Mouse (Mus musculus): Measurements from ENCODE around the gene Anxa2.

Anxa2 gene

DNA sequence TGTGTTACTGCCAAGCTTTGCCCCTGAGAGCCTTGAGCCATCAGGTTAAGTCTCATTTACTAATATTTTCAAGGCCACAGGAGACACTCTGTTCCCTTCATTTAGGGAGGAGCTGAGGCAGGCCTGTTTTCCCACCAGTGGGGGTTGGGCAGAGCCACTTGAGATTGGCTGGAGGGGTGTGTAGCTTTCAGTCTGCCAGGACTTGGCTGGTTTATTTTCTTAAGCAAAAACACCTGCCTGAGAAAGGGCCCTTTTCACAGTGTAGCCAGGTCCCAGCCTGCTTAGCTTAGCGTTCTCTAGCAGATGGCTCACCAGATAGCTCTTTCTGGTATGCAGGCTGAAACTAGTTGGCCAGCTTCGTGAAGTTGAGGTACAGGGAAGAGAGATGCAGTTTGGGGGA, 5.6 kb downstream of the Anxa2 start:
- peak; percentile 86 for DNase-seq (ENCODE audit: low read depth)

DNA sequence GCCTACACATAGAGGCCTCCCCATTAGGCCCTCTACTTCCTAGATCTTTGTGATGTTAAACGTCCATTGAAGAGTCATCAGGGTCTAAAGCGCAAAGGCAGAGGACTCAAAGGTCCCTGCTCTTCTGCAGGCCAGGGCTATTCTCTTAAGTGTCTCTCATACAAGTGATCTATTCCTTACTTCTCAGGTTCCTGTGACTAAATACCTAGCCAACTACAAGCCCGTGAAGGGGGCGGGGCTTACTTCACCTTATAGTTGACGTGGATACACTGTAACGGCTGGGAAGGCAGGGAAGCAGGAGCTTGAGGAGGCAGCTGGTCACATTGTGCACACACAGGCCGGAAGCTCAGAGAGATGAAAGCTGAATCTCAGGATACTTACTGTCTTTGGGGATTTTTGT, 6.5 kb downstream of the Anxa2 start:
- DNase-seq (ENCODE audit: low read depth), result no peak

DNA sequence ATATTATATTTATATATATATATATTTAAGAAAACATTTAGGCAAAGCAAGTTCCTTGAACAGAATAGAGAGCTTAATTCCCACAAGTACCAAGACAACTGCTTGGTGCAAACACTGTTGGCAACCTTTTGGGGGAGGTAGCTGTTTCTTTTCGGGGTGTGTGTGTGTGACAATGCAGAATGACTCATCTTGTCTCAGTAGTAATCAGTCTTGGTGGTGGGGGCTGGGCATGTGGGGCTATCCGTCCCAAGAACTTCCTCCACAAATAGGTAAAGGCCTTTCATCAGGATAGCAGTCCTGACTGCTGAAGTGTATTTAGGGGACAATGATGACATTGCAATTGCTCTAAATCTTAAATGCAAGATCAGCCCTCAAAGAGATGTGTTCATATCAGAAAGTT, 9.6 kb downstream of the Anxa2 start:
- no peak for DNase-seq (ENCODE audit: low read depth)

DNA sequence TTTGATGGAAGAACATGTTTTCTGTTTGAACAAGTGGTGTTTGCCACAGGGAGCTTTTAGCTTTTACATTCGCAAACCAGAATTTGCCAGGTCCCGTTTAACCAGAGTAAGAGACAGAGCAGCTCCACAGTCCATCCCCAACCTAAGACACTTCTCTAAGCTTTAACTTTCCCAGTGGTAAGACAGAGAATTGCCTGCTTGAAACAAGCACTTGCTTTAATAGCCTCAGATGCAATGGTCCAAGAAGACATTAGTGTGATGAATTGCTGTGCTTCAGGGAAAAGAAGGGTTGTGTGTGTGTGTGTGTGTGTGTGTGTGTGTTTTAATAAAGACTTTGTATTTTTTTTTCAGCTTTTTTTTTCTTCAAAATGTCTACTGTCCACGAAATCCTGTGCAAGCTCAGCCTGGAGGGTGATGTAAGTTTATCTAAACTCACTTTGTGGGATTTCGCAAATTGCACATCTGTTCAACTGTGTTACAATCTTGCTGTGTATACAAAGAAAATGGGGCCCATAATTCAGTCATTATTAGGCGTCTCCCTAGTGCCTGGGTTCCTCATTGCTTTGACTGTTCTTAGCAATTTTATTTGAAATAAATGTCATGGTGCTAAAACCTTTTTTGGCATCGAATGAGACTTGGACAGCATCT, 10.8 kb downstream of the Anxa2 start:
- DNase-seq (ENCODE audit: low read depth), result peak; percentile 61

DNA sequence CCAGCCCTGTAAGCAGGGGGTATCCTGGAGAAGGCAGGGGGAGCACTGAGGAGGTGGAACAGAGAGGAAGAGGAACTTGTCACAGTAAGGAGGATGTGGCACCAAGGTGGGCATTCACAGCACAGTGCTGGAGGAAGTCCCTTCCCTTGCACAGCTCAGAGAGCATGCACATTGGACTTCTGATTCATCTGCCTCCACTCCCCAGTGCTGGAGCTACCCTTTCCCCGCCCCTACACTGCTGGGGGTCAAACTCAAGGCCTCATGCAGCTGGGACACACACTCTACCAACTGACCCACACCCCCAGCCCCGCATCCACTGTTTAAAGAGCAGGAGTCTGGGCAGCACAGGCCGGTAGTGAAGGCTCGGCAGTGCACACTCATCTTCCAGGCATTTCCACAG, 12.7 kb downstream of the Anxa2 start:
- peak; percentile 83 for DNase-seq (ENCODE audit: low read depth)

DNA sequence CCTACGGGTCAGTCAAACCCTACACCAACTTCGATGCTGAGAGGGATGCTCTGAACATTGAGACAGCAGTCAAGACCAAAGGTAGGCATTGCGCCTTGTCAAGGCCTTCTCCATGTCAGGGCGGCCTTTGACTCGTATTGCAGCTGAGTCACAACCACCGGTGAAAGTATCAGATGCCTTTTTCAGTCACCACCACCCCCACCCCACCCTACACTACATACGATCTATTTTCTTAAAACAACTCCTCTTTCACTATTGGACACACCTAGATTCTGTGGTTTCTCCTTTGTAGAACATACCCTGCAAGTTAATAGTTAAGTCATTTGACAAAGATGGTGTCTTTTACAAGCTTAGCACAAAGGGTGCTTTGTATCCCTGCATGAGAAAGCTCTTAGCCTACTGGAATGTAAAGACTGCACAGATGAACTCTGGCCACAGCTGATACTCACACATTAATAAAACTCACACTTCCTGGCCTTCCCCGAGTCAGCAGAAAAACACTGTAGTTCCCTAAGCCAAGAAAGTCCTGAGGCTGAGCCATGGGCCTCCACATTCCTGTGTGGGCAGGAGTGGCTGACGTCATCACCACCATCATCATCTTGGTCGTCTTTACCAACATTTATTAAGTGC, 14.0 kb downstream of the Anxa2 start:
- DNase-seq (ENCODE audit: low read depth), result peak; percentile 85

DNA sequence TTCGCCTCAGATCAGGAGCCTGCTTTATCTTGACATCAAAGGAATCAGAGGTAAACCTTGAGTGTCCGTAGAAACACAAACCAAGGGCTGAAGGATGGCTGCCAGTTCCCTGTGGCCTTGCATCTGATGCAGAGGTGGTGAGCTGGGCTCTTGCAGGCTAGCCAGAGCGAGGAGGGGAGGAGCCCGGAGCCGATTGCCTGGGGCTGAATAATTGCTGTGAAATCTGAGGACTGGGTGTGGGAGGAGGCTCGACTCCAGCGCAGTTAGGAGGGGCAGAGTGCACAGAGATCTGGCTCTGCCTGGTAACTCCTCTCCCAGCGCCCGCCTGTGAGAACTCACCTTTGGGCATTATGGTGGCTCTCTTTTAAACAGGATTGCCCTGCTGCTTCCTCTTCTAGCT, 15.6 kb downstream of the Anxa2 start:
- peak; percentile 92 for DNase-seq (ENCODE audit: low read depth)

DNA sequence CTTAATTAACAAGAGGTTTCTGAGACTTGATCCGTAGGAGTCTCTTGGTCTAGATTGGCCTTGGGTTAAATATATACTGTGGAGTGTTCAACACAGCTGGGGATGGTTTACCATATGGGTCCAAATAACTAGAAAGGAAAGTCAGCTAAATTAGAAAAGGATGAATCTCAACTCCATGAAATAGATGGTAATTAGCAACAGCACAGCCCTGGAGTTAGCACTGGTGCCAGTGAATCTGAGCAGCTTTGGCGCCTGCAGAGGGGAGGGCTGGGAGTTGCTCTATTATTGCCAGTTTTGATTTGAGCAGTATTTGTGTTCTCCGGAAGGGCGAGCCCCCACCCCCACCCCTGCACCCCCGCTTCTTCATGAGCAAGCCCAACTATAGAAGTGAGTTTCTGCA, 16.9 kb downstream of the Anxa2 start:
- DNase-seq (ENCODE audit: low read depth), result no peak

DNA sequence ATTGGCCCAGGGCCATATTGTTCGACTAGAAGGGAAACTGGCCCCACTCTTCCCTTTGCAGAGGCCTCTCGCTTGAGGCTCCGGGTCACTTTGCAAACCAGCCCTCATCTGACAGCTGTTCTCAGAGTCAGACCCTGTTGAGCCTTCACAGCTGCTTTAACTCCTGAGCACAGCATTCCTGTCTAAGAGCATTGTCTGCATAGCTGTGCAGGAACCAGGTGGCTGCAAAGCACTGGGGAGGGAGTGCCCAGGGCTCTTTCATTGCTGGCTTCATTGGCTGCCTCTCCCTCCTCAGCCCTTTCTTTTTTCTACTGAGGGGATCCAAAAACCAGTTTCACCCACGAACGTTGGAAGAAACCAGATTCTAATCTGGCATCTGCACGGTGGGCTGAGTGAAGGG, 17.5 kb downstream of the Anxa2 start:
- DNase-seq (ENCODE audit: low read depth), result no peak

DNA sequence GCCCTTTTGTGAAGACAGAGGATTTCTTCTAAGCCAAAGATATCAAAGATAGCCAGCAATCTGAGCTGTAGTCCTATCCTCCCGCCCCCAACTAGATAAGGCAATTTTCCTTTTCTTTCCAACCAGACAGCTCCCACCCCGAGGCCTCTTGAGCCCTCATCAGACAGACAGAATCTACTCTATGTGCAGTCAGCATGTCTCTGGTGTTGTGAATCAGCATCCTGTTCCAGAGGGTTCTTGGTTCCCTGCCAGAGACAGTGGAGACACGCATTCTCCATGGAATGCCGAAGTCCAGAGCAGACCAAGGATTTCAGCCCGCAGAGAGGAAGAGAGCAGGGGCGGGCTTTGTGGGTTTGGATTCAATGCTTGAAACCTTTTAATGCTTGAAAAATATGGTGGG, 19.3 kb downstream of the Anxa2 start:
- DNase-seq (ENCODE audit: low read depth), result peak; percentile 98

DNA sequence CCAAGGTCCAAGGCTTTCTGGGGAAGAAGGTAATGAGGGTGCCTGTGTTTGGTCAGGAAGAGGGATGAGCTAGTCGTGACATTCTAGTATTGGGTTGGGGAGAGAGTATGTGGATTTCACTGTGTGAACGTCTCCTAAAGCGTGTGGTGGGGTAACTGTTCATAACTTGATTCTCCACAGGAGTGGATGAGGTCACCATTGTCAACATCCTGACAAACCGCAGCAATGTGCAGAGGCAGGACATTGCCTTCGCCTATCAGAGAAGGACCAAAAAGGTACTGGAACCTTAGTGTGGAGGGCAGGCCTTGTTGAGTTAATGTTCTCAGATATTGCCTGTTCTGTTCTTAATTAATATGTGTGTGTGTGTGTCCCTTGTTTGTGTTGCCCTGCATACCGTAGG, 22.5 kb downstream of the Anxa2 start:
- no peak for DNase-seq (ENCODE audit: low read depth)

DNA sequence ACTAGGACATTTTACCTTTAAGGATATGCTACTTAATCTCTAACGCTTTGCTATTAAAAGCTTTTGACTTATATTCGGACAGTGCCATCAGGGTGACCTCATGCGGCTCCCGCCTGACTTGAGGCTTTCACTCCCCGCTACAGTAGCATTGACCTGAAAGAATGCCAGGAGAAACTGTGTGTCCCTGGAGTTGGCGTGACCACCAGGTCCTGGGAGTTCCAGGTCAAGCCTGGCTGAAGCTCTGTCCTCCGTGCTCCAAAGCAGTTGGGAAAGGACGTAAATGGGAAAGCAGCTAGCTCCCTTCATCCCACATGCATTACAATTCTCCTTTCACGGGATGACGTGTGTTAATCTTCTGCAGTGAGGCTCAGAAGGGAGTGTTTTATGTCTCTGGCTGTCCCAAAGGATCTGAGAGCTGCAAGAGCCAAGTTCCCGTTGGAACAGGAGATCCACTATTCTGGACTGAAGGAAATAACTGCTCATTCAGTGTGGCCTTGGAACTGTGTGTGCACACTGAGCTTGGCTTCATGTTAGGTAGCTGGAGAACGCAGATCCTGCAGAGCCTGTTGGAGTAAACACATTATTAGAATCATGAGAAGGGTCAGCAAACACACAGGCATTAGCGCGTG, 23.9 kb downstream of the Anxa2 start:
- peak; percentile 48 for DNase-seq (ENCODE audit: low read depth)

DNA sequence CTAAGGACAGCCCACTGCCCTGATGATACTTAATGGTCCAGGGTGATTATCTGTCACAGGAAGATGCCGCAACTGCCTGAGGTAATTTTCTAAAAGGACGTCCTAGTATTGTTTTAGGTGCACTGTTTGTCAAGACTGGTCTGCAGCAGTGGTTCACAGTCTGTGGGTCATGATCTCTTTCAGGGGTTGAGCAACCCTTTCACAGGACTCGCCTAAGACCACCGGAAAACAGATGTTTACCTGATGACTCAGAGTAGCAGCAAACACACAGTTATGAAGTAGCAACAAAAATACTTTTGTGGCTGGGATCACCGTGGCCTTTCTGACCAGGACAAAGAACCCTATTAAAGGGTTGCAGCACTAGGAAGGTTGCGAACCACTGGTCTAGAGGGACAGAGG, 24.4 kb downstream of the Anxa2 start:
- DNase-seq (ENCODE audit: low read depth), result peak; percentile 23

DNA sequence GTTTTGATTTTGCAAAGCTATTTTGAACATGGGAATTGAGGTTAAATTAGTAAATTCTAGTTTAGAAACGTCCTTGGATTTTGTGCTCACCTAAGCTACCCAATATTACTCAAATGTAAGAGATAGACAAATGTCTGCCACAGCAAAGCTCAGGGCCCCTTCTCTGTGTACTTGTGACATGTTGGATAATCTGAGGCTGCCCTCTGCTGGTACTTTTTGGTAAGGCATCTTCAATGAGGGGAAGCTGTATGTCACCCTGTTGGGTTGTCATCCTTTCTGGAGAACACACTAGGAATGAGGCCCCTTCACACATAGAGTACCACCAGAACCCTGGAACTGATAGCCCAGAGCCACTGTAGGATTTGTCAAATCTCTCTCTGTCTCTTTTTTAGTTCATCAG, 26.9 kb downstream of the Anxa2 start:
- DNase-seq (ENCODE audit: low read depth), result peak; percentile 90

DNA sequence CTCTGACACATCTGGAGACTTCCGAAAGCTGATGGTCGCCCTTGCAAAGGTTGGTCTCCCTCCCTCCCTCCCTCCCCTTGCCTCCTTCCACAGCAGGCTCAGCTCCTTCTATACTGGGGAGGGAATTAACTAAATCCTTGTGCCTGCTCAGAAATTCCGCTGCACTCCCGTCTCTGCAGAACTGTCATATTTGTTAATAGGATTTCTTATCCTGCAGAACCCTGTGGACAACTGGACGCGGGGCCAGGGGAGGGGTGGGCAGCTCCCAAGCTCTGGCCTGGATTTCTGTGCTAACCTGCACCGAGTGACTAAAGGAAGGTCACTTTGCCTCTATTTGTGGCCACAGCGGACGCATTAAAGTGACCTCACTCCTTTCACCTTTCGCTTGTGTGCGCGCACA, 30.4 kb downstream of the Anxa2 start:
- no peak for DNase-seq (ENCODE audit: low read depth)

DNA sequence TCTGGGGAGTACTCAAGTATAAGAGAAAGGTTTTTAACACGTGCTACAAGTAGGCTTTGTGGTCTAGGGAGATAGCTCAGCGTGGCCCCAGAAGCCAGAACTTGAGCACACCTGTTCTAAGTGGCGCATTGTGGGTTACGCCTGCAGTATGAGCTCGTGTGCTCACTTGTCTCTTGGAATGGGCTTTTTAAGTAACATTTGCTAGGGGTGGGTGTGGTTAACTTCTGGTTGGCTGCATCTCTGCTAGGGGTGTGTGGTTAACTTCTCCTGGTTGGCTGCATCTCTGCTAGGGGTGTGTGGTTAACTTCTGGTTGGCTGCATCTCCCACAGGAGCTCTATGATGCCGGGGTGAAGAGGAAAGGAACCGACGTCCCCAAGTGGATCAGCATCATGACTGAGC, 32.7 kb downstream of the Anxa2 start:
- no peak for DNase-seq (ENCODE audit: low read depth)

DNA sequence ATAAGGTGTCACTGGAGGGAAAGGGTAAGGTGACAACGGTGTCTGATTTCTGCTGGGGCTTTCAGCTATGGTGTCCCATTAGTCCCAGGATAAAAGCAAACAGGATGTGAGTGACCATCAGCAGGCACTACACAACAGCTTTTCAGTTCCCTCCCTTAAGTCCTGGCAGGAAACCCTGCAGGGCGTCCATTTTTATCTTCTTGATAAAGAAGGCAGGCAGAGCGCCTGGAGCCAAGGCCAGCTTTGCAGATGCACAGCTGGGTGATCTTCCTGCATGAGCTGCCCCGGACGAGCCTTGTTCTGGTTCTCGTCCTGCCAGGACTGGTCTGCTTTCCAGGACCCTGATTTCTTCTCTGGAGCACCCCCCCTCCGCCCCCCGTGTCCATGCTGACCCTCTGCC, 35.1 kb downstream of the Anxa2 start:
- DNase-seq (ENCODE audit: low read depth), result no peak

DNA sequence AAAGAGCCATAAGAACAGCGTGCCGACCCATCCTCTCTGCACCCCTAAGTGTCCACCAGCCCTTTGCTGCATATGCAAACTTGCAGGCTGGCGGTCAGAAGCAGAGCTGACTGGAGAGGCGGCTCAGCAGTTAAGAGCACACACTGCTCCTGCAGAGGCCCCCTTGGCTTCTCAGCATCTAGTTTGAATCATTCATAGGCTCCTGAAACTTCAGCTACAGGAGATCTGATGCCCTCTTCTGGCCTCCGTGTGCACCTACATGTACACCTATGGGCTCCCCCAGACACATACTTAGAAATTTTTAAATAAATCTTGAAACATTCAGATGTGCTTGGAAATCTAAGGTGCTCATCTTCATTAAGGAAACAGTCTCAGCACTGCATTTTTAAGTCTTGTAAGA, 35.6 kb downstream of the Anxa2 start:
- DNase-seq (ENCODE audit: low read depth), result peak; percentile 51

DNA sequence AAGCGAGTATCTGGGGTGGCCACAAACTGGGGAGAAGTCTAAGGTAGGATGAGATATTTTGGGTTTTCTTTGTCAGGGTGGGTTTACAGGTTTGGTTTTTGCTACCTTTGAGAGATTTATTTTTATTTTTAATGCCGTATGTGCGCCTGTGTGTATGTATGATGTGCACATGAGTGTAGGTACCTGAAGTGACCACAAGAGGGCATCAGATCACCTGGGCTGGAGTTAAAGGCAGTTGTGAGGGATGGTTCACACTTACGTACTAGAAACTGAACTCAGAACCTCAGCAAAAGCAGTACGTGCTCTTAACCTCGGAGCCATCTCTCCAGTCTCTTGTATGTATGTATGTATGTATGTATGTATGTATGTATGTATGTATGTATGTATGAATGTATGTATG, 39.4 kb downstream of the Anxa2 start:
- no peak for DNase-seq (ENCODE audit: low read depth)

DNA sequence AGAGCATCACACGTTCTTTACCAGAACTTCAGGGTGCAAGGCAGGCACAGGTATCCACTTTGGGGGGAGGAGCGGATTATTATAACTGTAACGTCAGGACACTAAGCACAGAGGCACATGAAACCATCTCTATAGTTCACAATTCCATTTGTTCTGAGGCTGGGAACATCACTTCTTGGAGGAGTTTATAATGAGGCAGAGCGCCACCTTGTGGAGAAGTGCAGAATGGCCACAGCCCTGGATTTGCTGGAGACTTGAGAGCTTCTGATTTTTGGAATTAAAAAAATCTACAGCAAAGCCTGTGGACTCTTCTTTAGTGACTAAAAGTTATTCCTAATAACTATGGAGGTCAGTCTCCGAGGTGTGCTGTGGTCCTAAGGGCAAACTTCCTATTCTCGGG, 49.1 kb downstream of the Anxa2 start:
- peak; percentile 88 for DNase-seq (ENCODE audit: low read depth)

DNA sequence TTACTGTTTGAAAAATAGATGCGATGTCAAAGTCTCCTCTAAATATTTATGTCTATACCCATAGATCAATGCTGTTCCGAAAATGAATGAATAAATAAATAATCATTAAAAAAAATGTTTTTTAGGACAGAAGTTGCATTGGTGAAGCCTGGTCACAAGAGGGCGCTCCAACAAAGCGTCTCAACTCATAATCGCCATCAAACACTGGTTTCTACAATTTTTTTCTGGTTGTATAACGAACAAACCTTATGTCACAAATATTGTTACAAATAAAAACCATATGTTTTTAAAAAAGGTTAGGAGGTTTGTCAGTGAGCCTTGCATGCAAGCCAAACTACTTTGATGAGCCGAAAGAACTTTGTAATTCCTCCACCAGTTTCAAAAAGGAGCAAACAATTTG, 52.2 kb downstream of the Anxa2 start:
- peak; percentile 73 for DNase-seq (ENCODE audit: low read depth)

DNA sequence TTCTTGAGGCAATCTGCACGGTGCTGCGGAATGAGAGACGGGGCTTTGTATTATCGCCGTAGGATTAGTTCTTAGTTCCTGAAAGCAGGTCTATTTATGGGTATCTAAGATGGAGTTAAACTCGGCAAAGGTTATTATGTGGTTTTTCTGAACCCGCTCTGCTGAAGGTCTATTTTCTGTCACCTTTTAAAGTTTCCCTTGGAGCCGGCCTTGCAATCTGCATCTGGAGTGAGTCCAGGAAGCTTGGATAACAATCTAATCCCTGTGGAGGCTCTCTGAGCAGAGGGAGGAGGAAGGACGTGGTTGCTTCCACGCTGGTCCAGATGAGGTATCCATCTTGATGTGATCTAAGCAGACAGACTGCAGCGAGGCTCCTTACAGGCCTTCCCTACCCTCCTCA, 53.8 kb downstream of the Anxa2 start:
- no peak for DNase-seq (ENCODE audit: low read depth)

DNA sequence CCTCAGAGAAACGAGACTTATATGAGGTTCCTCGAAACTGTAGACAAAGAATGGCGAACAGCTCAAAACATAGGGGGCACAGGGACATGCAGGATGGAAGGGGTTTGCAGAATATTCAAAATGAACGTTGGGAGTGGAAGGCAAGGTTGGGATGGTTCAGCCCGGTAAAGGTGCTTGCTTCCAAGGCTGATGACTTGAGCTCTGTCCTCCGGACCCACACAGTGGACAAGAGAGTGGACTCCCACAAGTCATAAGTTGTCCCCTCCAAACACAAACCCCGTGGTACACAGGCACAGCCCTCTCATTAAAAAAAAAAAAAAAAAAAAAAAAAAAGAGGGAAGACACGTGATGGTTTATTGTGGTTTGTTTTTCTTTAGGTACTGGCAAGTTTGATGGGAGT, 54.6 kb downstream of the Anxa2 start:
- DNase-seq (ENCODE audit: low read depth), result no peak
